ENCODE assay signal across 20 mouse cellular contexts in the genomic region with DNA sequence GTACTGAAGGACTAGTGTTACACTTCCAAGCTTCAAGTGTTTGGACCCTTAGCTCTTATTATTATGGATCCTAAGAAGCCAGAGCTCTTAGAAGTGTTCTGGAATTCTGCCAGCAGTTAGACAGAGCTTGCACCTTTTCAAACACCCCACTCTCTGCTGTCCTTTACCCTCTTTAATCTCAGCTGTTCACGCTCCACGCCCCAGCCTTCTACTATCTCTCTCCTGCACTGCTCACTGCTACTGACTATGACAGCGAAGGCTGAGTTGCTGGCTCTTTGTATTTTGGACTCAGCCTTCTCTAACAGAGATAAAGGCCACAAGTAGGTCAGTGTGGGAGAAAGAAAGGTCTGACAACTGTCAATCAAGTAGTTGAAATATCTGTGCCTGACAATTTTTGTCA. TPM values are rescaled to one million over a fixed set of nuclear protein-coding genes. Genes with fewer than 3 reads are reported as not detected.
A peak's percentile ranks its signal among the peaks of the same experiment; 100 is the strongest.
DNase-seq lines count a peak whose midpoint lies in the region; ATAC-seq and TF ChIP-seq lines count a peak whose summit lies in the region.
"Had no signal": no experiment of that assay in that cellular context is flagged by ENCODE, and none has a peak within 500 bp of the region (broad histone marks: within the 10 kb centered on the region; RNA-seq: fewer than 3 reads in every experiment).

No protein-coding gene starts in this region.

- no peak overlapping the region for H3K4me3 ChIP-seq in heart, embryonic 10.5 days
- no peak overlapping the region; the same call in 1 of the 2 replicates for H3K4me3 ChIP-seq in G1E (ENCODE audit: low read depth, low read length)
- H3K4me3 ChIP-seq in liver, embryonic 15.5 days (replicated peaks): no peak overlapping the region
- H3K4me3 ChIP-seq in hindbrain, embryonic 16.5 days (ENCODE audit: low read length): no peak overlapping the region
- H3K4me3 ChIP-seq: gastrocnemius, adult 2 months; heart, adult 2 months; limb, embryonic 15.5 days; midbrain, embryonic 12.5 days; neural tube, embryonic 15.5 days had no signal

- H3K36me3 ChIP-seq in heart, embryonic 10.5 days: no peaks in the 10 kb centered on the region
- H3K36me3 ChIP-seq in G1E (replicated peaks): peaks cover 5% of the 10 kb centered on the region
- no peaks in the 10 kb centered on the region for H3K36me3 ChIP-seq in liver, embryonic 15.5 days (replicated peaks)
- no peaks in the 10 kb centered on the region for H3K36me3 ChIP-seq in hindbrain, embryonic 16.5 days (ENCODE audit: control insufficient read depth, insufficient read depth, low read length)
- H3K36me3 ChIP-seq: limb, embryonic 15.5 days; midbrain, embryonic 12.5 days; neural tube, embryonic 15.5 days had no signal

- intact Hi-C loops in heart, postnatal 36 days (cut with DNase I): no loop called here

- no peaks in the 10 kb centered on the region for H3K9me3 ChIP-seq in heart, embryonic 10.5 days
- no peaks in the 10 kb centered on the region for H3K9me3 ChIP-seq in G1E (replicated peaks)
- H3K9me3 ChIP-seq in liver, embryonic 15.5 days (replicated peaks): no peaks in the 10 kb centered on the region
- H3K9me3 ChIP-seq in hindbrain, embryonic 16.5 days (ENCODE audit: control insufficient read depth, low read length): no peaks in the 10 kb centered on the region
- H3K9me3 ChIP-seq: limb, embryonic 15.5 days; midbrain, embryonic 12.5 days; neural tube, embryonic 15.5 days had no signal

- DNase-seq in heart, embryonic 10.5 days (ENCODE audit: low spot score): peak; percentile 89
- DNase-seq in heart, postnatal 36 days: no peak
- no peak for DNase-seq in G1E (ENCODE audit: low spot score)
- no peak for DNase-seq in adrenal gland, adult 18-20 months (ENCODE audit: low spot score in 2 of 2)
- no peak for DNase-seq in cerebellum, postnatal 4 days (ENCODE audit: low spot score in 2 of 2)
- DNase-seq: cerebellum, adult 11 months; forebrain, postnatal 0 days; gastrocnemius, adult 2 months; heart, adult 2 months; kidney, postnatal 10 days; layer of hippocampus, adult 9-11 months; retina, postnatal 1 day; thymus, postnatal 14 days had no signal

- ATAC-seq in G1E (ENCODE audit: extremely low read depth, insufficient number of reproducible peaks, low FRiP score, poor library complexity, severe bottlenecking): peak; percentile 78
- ATAC-seq in hematopoietic stem cell, adult 5-6 weeks (replicated peaks in 1 of 2; ENCODE audit: insufficient read depth in 1 of 2, low FRiP score in 2 of 2, low TSS enrichment in 1 of 2, low read depth in 1 of 2, poor library complexity in 2 of 2, severe bottlenecking in 2 of 2): peak; percentile 32 to 43; a peak in 1 of 4 replicates
- ATAC-seq in liver, embryonic 15.5 days (ENCODE audit: insufficient read depth): peak; percentile 92
- no peak for ATAC-seq in hindbrain, embryonic 16.5 days
- ATAC-seq: forebrain, postnatal 0 days; Patski had no signal

- H3K27ac ChIP-seq in heart, embryonic 10.5 days: 0 out of 2 replicates have a peak overlapping the region, but pooled peaks have one; percentile 42
- peak overlapping the region; percentile 22 for H3K27ac ChIP-seq in liver, embryonic 15.5 days (replicated peaks)
- H3K27ac ChIP-seq in hindbrain, embryonic 16.5 days (ENCODE audit: low read depth, low read length): no peak overlapping the region
- H3K27ac ChIP-seq: gastrocnemius, adult 2 months; heart, adult 2 months; limb, embryonic 15.5 days; midbrain, embryonic 12.5 days; neural tube, embryonic 15.5 days had no signal

- no peaks in the 10 kb centered on the region for H3K27me3 ChIP-seq in heart, embryonic 10.5 days (ENCODE audit: insufficient read depth, poor library complexity, severe bottlenecking)
- no peaks in the 10 kb centered on the region for H3K27me3 ChIP-seq in G1E (ENCODE audit: insufficient read depth, low read length)
- no peaks in the 10 kb centered on the region for H3K27me3 ChIP-seq in liver, embryonic 15.5 days
- H3K27me3 ChIP-seq in hindbrain, embryonic 16.5 days (replicated peaks; ENCODE audit: control insufficient read depth, insufficient read depth, low read length): no peaks in the 10 kb centered on the region
- H3K27me3 ChIP-seq: limb, embryonic 15.5 days; midbrain, embryonic 12.5 days; neural tube, embryonic 15.5 days; Patski had no signal

- H3K9ac ChIP-seq in liver, embryonic 15.5 days: no peak overlapping the region
- H3K9ac ChIP-seq in hindbrain, embryonic 16.5 days (ENCODE audit: low read depth, low read length): no peak overlapping the region
- H3K9ac ChIP-seq: forebrain, postnatal 0 days; limb, embryonic 15.5 days; midbrain, embryonic 12.5 days; neural tube, embryonic 15.5 days had no signal

- TF ChIP-seq CTCF in G1E (IDR thresholded peaks at IDR 0.05; ENCODE audit: low read depth, low read length): no peak

- H3K4me1 ChIP-seq in heart, embryonic 10.5 days: peaks cover 20% of the 10 kb centered on the region
- H3K4me1 ChIP-seq in G1E (ENCODE audit: insufficient read depth, low read depth, low read length): peaks cover 66% of the 10 kb centered on the region
- H3K4me1 ChIP-seq in liver, embryonic 15.5 days (replicated peaks): peaks cover 43% of the 10 kb centered on the region
- H3K4me1 ChIP-seq in hindbrain, embryonic 16.5 days (ENCODE audit: control insufficient read depth, insufficient read depth, low read depth, low read length): no peaks in the 10 kb centered on the region
- H3K4me1 ChIP-seq: limb, embryonic 15.5 days; midbrain, embryonic 12.5 days had no signal

- WGBS in heart, embryonic 10.5 days: 21% methylated on average over 3 of the region's 3 CpGs
- WGBS in liver, embryonic 15.5 days (ENCODE audit: insufficient replicate concordance): 18% methylated on average over 3 of the region's 3 CpGs
- 83% methylated on average over 3 of the region's 3 CpGs for WGBS in hindbrain, embryonic 16.5 days

- H3K4me2 ChIP-seq in liver, embryonic 15.5 days: peak overlapping the region; percentile 42
- no peak overlapping the region for H3K4me2 ChIP-seq in hindbrain, embryonic 16.5 days (ENCODE audit: low read length)
- H3K4me2 ChIP-seq: limb, embryonic 15.5 days; midbrain, embryonic 12.5 days; neural tube, embryonic 15.5 days had no signal

RNA-seq across cellular contexts. Expression of a gene that starts 17.3 kb away (rescaled TPM):
- 12.9 and 18.4 TPM in 2 replicates for polyA plus RNA-seq in heart, embryonic 10.5 days (2016; fragmentation: Nextera tagmentation; extraction: Ambion mirVana)
- 10 to 100 TPM; 10.4 to 13.0 TPM for total RNA-seq in heart, postnatal 36 days (2021)
- total RNA-seq in G1E (2014; fragmentation: Nextera tagmentation): 51.0 and 57.1 TPM in 2 replicates
- total RNA-seq in G1E (2017): 13.8 and 17.3 TPM in 2 replicates
- polyA plus RNA-seq in G1E (2012): 15.7 and 16.0 TPM in 2 replicates
- 22.8 and 24.2 TPM in 2 replicates for total RNA-seq in hematopoietic stem cell, adult 5-6 weeks (2017)
- 3.0 and 5.0 TPM in 2 replicates for polyA plus RNA-seq in liver, embryonic 15.5 days (2015; fragmentation: Nextera tagmentation; extraction: Ambion mirVana)
- polyA plus RNA-seq in hindbrain, embryonic 16.5 days (2015; fragmentation: Nextera tagmentation; extraction: Ambion mirVana): 14.3 and 15.5 TPM in 2 replicates
- 1 to 10 TPM; 8.2 to 8.4 TPM for total RNA-seq in adrenal gland, adult 18-20 months (2021)
